ENCODE assay signal across 7 mouse cellular contexts in genomic region chr4:109117596-109118326, GRCm38 (mm10).
A peak's percentile ranks its signal among the peaks of the same experiment; 100 is the strongest.
DNase-seq lines count a peak whose midpoint lies in the region; ATAC-seq and TF ChIP-seq lines count a peak whose summit lies in the region.

No protein-coding gene starts in this region.

- intact Hi-C loops in left cerebral cortex, postnatal 4 days (cut with DNase I), result no loop called here

- peak overlapping the region; percentile 64 for H3K4me2 ChIP-seq in intestine, postnatal 0 days (replicated peaks; ENCODE audit: low read depth)
- H3K4me2 ChIP-seq in midbrain, embryonic 12.5 days (replicated peaks), result peak overlapping the region; percentile 63

- peak; percentile 84 for TF ChIP-seq POLR2A in small intestine, adult 2 months (IDR thresholded peaks at IDR 0.05; ENCODE audit: low read depth, low read length)

- no peaks in the 10 kb centered on the region for H3K36me3 ChIP-seq in embryonic facial prominence, embryonic 10.5 days (replicated peaks)
- no peaks in the 10 kb centered on the region for H3K36me3 ChIP-seq in intestine, postnatal 0 days (ENCODE audit: control insufficient read depth, insufficient read depth)
- H3K36me3 ChIP-seq in midbrain, embryonic 12.5 days, result no peaks in the 10 kb centered on the region
- no peaks in the 10 kb centered on the region for H3K36me3 ChIP-seq in small intestine, adult 2 months (ENCODE audit: control insufficient read depth, insufficient read depth, low read length)

- peak; percentile 97 for DNase-seq in adrenal gland, postnatal 10 days
- peak; percentile 98 for DNase-seq in embryonic facial prominence, embryonic 10.5 days (ENCODE audit: low spot score)
- peak; percentile 56 for DNase-seq in gonadal fat pad, adult 2 months (ENCODE audit: low read depth)
- DNase-seq in left cerebral cortex, postnatal 4 days, result peak; percentile 93

- no peaks in the 10 kb centered on the region for H3K9me3 ChIP-seq in embryonic facial prominence, embryonic 10.5 days
- H3K9me3 ChIP-seq in intestine, postnatal 0 days (ENCODE audit: control insufficient read depth), result no peaks in the 10 kb centered on the region
- no peaks in the 10 kb centered on the region for H3K9me3 ChIP-seq in midbrain, embryonic 12.5 days

- no peaks in the 10 kb centered on the region for H3K27me3 ChIP-seq in embryonic facial prominence, embryonic 10.5 days (replicated peaks; ENCODE audit: low read depth, poor library complexity, severe bottlenecking)
- H3K27me3 ChIP-seq in intestine, postnatal 0 days (replicated peaks; ENCODE audit: control insufficient read depth, insufficient read depth, low read length), result no peaks in the 10 kb centered on the region
- no peaks in the 10 kb centered on the region for H3K27me3 ChIP-seq in midbrain, embryonic 12.5 days
- H3K27me3 ChIP-seq in small intestine, adult 2 months (ENCODE audit: control insufficient read depth, insufficient read depth, low read length), result no peaks in the 10 kb centered on the region

- H3K9ac ChIP-seq in intestine, postnatal 0 days (ENCODE audit: low read depth, low read length), result peak overlapping the region; percentile 58
- H3K9ac ChIP-seq in midbrain, embryonic 12.5 days (replicated peaks), result peak overlapping the region; percentile 53

- H3K4me3 ChIP-seq in embryonic facial prominence, embryonic 10.5 days, result peak overlapping the region; percentile 62
- peak overlapping the region; percentile 54 for H3K4me3 ChIP-seq in intestine, postnatal 0 days (ENCODE audit: low read depth, low read length)
- peak overlapping the region; percentile 52 for H3K4me3 ChIP-seq in midbrain, embryonic 12.5 days
- peak overlapping the region; percentile 63 for H3K4me3 ChIP-seq in small intestine, adult 2 months (ENCODE audit: low read depth, low read length)

- WGBS in embryonic facial prominence, embryonic 10.5 days, result 1% methylated on average over 46 of the region's 46 CpGs
- WGBS in intestine, postnatal 0 days, result under 1% methylated on average over 37 of the region's 46 CpGs
- under 1% methylated on average over 22 of the region's 46 CpGs for WGBS in midbrain, embryonic 12.5 days
- WGBS in small intestine, adult 2 months, result under 1% methylated on average over 40 of the region's 46 CpGs

- peak overlapping the region; percentile 87 for H3K27ac ChIP-seq in embryonic facial prominence, embryonic 10.5 days (replicated peaks)
- H3K27ac ChIP-seq in intestine, postnatal 0 days (ENCODE audit: low read depth, low read length), result peak overlapping the region; percentile 36
- H3K27ac ChIP-seq in midbrain, embryonic 12.5 days (replicated peaks), result peak overlapping the region; percentile 11; the same call in 1 of the 2 replicates
- peak overlapping the region; percentile 94 for H3K27ac ChIP-seq in small intestine, adult 2 months (ENCODE audit: insufficient read depth, low read depth, low read length)

- TF ChIP-seq CTCF in intestine, postnatal 0 days (IDR thresholded peaks at IDR 0.05; ENCODE audit: low read depth), result no peak
- TF ChIP-seq CTCF in small intestine, adult 2 months (IDR thresholded peaks at IDR 0.05; ENCODE audit: extremely low read depth, insufficient read length, insufficient replicate concordance, low read depth, low read length), result no peak

- peak; percentile 100 for ATAC-seq in intestine, postnatal 0 days
- ATAC-seq in midbrain, embryonic 12.5 days (ENCODE audit: low FRiP score, low read depth), result peak; percentile 100

- peaks cover 23% of the 10 kb centered on the region for H3K4me1 ChIP-seq in embryonic facial prominence, embryonic 10.5 days
- H3K4me1 ChIP-seq in intestine, postnatal 0 days (replicated peaks; ENCODE audit: control insufficient read depth, insufficient read depth, low read length), result peaks cover 6% of the 10 kb centered on the region
- H3K4me1 ChIP-seq in midbrain, embryonic 12.5 days, result peaks cover 7% of the 10 kb centered on the region
- H3K4me1 ChIP-seq in small intestine, adult 2 months (ENCODE audit: control insufficient read depth, insufficient read depth, insufficient read length, low read length), result peaks cover 17% of the 10 kb centered on the region; the same call in 1 of the 2 replicates

Comparison
In these comparisons a context has a peak if more than half of its experiments do, and no peak if none do; other contexts are left out.
1. Peak in every context shown above with its lines: DNase-seq, ATAC-seq, H3K4me3 ChIP-seq and H3K27ac ChIP-seq.
2. H3K27ac ChIP-seq: peak in every context shown above with its lines; median percentile 94 in small intestine, adult 2 months; 87 in embryonic facial prominence, embryonic 10.5 days; 36 in intestine, postnatal 0 days; 11 in midbrain, embryonic 12.5 days.